Mouse (Mus musculus): ENCODE results near the gene Olfr125.

- no peak for TF ChIP-seq POLR2A (IDR thresholded peaks at IDR 0.05; ENCODE audit: borderline replicate concordance, control insufficient read depth, low read depth, low read length)
- TF ChIP-seq CTCF (IDR thresholded peaks at IDR 0.05; ENCODE audit: control insufficient read depth, insufficient read depth, low read length) = no peak
These were observed 31.2 kb downstream of the Olfr125 start for GRCm38 (mm10) chr17:37863901-37864300.

Measured in bone marrow, adult 2 months (tissue).